Mouse (Mus musculus): ENCODE results near the gene Rassf1. TPM values are rescaled to one million over a fixed set of nuclear protein-coding genes. Genes with fewer than 3 reads are reported as not detected.
A peak's percentile ranks its signal among the peaks of the same experiment; 100 is the strongest.

The Rassf1 gene
- polyA plus RNA-seq, 1 experiment from 2014 or later, result 34.7 TPM

DNA sequence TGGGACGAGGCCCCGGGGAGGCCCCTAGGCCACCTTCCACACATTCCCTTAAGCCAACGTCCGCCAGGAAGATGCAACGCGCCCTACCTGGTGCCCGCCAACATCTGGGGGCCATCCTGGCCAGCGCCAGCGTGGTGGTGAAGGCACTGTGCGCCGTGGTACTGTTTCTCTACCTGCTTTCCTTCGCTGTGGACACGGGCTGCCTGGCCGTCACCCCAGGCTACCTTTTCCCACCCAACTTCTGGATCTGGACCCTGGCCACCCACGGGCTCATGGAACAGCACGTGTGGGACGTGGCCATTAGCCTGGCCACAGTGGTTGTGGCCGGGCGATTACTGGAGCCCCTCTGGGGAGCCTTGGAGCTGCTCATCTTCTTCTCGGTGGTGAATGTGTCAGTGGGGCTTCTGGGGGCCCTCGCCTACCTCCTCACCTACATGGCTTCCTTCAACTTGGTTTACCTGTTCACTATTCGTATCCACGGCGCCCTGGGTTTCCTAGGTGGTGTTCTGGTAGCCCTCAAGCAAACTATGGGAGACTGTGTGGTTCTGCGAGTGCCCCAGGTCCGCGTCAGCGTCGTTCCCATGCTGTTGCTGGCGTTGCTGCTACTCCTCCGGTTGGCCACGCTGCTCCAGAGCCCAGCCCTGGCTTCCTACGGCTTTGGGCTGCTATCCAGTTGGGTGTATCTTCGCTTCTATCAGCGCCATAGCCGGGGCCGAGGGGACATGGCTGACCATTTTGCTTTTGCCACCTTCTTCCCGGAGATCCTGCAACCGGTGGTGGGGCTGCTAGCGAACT is 16.8 kb upstream of the Rassf1 start:
- H3K4me1 ChIP-seq (ENCODE audit: control insufficient read depth, insufficient read depth, low read length), result peaks cover 22% of the 10 kb centered on the region
- ATAC-seq, result peak; percentile 18
- H3K4me3 ChIP-seq (ENCODE audit: low read depth, low read length), result peak overlapping the region; percentile 97
- under 1% methylated on average over 40 of the region's 40 CpGs for WGBS
- DNase-seq (ENCODE audit: low spot score), result no peak
- H3K9me3 ChIP-seq (replicated peaks; ENCODE audit: control insufficient read depth, low read length), result no peaks in the 10 kb centered on the region
- H3K27me3 ChIP-seq (replicated peaks; ENCODE audit: control insufficient read depth, insufficient read depth, low read length), result no peaks in the 10 kb centered on the region
- H3K9ac ChIP-seq (ENCODE audit: low read length), result peak overlapping the region; percentile 88
- peaks cover 31% of the 10 kb centered on the region for H3K36me3 ChIP-seq (ENCODE audit: control insufficient read depth, insufficient read depth, low read length)
- peak overlapping the region; percentile 100 for H3K4me2 ChIP-seq (ENCODE audit: low read length)
- H3K27ac ChIP-seq (ENCODE audit: low read depth, low read length), result 0 out of 2 replicates have a peak overlapping the region, but pooled peaks have one; percentile 58

DNA sequence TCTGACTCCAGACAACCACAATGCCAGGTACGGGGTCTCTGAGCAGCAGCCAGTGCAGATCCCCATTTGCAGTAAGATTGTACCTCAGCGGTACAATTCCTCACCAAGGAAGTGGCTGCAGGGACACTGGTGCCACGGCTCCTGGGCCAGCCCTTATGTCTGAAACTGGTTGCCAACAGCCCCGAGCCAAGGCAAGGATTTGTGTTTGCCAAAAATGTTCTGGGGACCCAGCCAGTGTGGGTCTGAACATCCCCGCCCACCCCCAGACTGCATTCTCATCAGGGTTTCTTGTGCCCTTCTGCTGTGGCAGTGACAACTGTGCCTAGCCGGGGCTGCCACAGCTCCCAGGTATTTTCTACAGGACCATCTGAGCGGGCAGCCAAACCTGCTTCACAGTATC is 13.1 kb upstream of the Rassf1 start:
- no peaks in the 10 kb centered on the region for H3K9me3 ChIP-seq (replicated peaks; ENCODE audit: control insufficient read depth, low read length)
- 90% methylated on average over 7 of the region's 7 CpGs for WGBS
- H3K4me2 ChIP-seq (ENCODE audit: low read length), result no peak overlapping the region
- H3K9ac ChIP-seq (ENCODE audit: low read length), result no peak overlapping the region
- no peaks in the 10 kb centered on the region for H3K27me3 ChIP-seq (replicated peaks; ENCODE audit: control insufficient read depth, insufficient read depth, low read length)
- H3K4me1 ChIP-seq (ENCODE audit: control insufficient read depth, insufficient read depth, low read length), result peaks cover 35% of the 10 kb centered on the region
- no peak overlapping the region for H3K4me3 ChIP-seq (ENCODE audit: low read depth, low read length)
- no peak overlapping the region for H3K27ac ChIP-seq (ENCODE audit: low read depth, low read length)
- DNase-seq (ENCODE audit: low spot score), result no peak
- peaks cover 40% of the 10 kb centered on the region for H3K36me3 ChIP-seq (ENCODE audit: control insufficient read depth, insufficient read depth, low read length)
- no peak for ATAC-seq

DNA sequence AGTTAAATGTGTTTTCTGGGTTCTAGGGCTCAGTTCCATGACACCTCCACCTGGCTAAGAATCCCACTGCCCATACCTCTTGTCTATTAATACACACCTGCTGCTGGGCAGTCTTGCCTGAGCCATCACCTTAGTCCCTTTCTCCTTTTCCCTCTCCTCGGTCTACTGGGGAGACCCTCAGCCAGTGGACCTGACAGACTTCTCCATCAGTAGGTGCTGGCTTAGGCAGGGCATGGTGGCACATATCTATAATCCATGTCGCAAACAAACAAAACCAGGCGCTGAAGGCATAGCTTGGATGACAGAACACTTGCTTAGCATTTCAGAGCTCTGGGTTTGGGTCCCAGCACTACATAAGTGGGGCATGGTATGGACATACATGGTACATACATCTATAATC is 12.6 kb upstream of the Rassf1 start:
- no peak for DNase-seq (ENCODE audit: low spot score)
- no peak overlapping the region for H3K4me2 ChIP-seq (ENCODE audit: low read length)
- H3K4me3 ChIP-seq (ENCODE audit: low read depth, low read length), result no peak overlapping the region
- ATAC-seq, result no peak
- H3K4me1 ChIP-seq (ENCODE audit: control insufficient read depth, insufficient read depth, low read length), result peaks cover 35% of the 10 kb centered on the region
- no peaks in the 10 kb centered on the region for H3K27me3 ChIP-seq (replicated peaks; ENCODE audit: control insufficient read depth, insufficient read depth, low read length)
- H3K9ac ChIP-seq (ENCODE audit: low read length), result no peak overlapping the region
- H3K36me3 ChIP-seq (ENCODE audit: control insufficient read depth, insufficient read depth, low read length), result peaks cover 40% of the 10 kb centered on the region
- H3K27ac ChIP-seq (ENCODE audit: low read depth, low read length), result no peak overlapping the region
- 90% methylated on average over 3 of the region's 3 CpGs for WGBS
- no peaks in the 10 kb centered on the region for H3K9me3 ChIP-seq (replicated peaks; ENCODE audit: control insufficient read depth, low read length)

DNA sequence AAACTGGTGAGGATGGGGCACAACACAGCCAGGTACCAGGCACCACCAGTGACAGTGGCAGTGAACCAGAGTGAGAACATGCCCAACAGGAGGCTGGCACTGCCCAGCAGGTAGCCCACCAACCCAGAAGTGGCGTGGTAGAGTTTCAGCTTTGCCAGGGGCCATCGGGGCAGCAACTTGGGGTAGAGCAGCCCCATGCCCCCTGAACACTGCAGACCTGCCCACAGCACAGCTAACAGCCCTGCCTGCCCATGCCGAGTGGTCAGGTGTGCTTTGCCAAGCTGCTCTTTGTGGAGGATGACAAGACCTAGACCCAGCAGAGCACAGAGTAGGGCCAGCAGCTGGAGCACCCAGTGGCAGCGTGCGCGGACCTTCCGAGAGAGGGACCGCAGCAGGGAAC is 11.4 kb upstream of the Rassf1 start:
- H3K9ac ChIP-seq (ENCODE audit: low read length), result no peak overlapping the region
- ATAC-seq, result no peak
- no peak overlapping the region for H3K4me2 ChIP-seq (ENCODE audit: low read length)
- no peaks in the 10 kb centered on the region for H3K9me3 ChIP-seq (replicated peaks; ENCODE audit: control insufficient read depth, low read length)
- DNase-seq (ENCODE audit: low spot score), result no peak
- WGBS, result 96% methylated on average over 8 of the region's 8 CpGs
- H3K4me1 ChIP-seq (ENCODE audit: control insufficient read depth, insufficient read depth, low read length), result peaks cover 35% of the 10 kb centered on the region
- no peak overlapping the region for H3K4me3 ChIP-seq (ENCODE audit: low read depth, low read length)
- peaks cover 52% of the 10 kb centered on the region for H3K36me3 ChIP-seq (ENCODE audit: control insufficient read depth, insufficient read depth, low read length)
- no peak overlapping the region for H3K27ac ChIP-seq (ENCODE audit: low read depth, low read length)
- H3K27me3 ChIP-seq (replicated peaks; ENCODE audit: control insufficient read depth, insufficient read depth, low read length), result no peaks in the 10 kb centered on the region

DNA sequence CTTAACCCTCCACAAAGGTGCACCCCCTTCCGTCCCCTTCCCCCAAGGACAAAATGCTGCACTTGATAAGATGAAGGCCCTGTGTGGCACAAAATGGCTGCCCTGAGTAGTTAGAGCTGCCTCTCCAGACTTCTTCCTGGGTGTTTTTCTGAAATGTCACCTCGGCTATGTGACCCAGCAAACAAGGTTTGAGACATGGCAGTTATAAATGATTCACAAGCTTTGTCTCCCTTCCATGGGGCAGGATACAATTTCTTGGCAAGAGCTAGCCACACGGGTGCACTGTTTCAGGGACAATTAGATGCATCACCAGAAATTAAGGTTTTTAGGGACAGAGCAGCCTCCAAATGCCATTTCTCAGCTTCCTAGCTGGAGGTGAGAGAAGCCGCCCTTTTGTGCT is 10.9 kb upstream of the Rassf1 start:
- DNase-seq (ENCODE audit: low spot score), result no peak
- Histone ChIP-seq H3K4me1 (ENCODE audit: control insufficient read depth, insufficient read depth, low read length) (peaks cover 32% of the 10 kb centered on the region), H3K4me3 (ENCODE audit: low read depth, low read length) (0 out of 2 replicates have a peak overlapping the region, but pooled peaks have one; percentile 62), H3K27me3 (replicated peaks; ENCODE audit: control insufficient read depth, insufficient read depth, low read length) (no peaks in the 10 kb centered on the region), H3K9ac (ENCODE audit: low read length) (no peak overlapping the region), H3K9me3 (replicated peaks; ENCODE audit: control insufficient read depth, low read length) (no peaks in the 10 kb centered on the region), H3K4me2 (ENCODE audit: low read length) (0 out of 2 replicates have a peak overlapping the region, but pooled peaks have one; percentile 95), H3K27ac (ENCODE audit: low read depth, low read length) (no peak overlapping the region), H3K36me3 (ENCODE audit: control insufficient read depth, insufficient read depth, low read length) (peaks cover 52% of the 10 kb centered on the region)
- no peak for ATAC-seq
- 87% methylated on average over 4 of the region's 4 CpGs for WGBS

DNA sequence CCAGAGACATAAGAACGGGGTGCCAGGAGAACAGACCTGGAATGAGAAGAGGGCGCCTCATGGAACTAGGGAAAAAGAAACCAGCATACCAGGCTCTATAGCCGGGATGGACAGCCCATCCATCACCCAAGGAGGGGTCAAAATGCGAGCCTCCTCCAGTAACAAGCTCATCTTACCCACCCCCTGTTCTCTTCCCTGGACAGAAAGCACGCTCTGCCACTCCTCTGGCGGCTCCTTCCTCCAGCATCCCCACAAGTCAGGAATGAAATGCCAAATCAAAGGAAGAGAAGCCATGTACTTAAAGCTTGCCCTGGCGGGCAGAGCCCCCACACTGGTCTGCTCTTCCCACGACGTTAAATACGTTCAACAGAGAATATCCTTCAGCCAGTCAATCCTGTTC is 10.3 kb upstream of the Rassf1 start:
- no peak overlapping the region for H3K27ac ChIP-seq (ENCODE audit: low read depth, low read length)
- no peaks in the 10 kb centered on the region for H3K27me3 ChIP-seq (replicated peaks; ENCODE audit: control insufficient read depth, insufficient read depth, low read length)
- H3K9me3 ChIP-seq (replicated peaks; ENCODE audit: control insufficient read depth, low read length), result no peaks in the 10 kb centered on the region
- WGBS, result 44% methylated on average over 10 of the region's 10 CpGs
- H3K4me2 ChIP-seq (ENCODE audit: low read length), result peak overlapping the region; percentile 95
- ATAC-seq (no peak), DNase-seq (ENCODE audit: low spot score) (no peak)
- H3K4me3 ChIP-seq (ENCODE audit: low read depth, low read length), result peak overlapping the region; percentile 62
- H3K36me3 ChIP-seq (ENCODE audit: control insufficient read depth, insufficient read depth, low read length), result peaks cover 52% of the 10 kb centered on the region
- H3K4me1 ChIP-seq (ENCODE audit: control insufficient read depth, insufficient read depth, low read length), result peaks cover 26% of the 10 kb centered on the region
- H3K9ac ChIP-seq (ENCODE audit: low read length), result peak overlapping the region; percentile 69

DNA sequence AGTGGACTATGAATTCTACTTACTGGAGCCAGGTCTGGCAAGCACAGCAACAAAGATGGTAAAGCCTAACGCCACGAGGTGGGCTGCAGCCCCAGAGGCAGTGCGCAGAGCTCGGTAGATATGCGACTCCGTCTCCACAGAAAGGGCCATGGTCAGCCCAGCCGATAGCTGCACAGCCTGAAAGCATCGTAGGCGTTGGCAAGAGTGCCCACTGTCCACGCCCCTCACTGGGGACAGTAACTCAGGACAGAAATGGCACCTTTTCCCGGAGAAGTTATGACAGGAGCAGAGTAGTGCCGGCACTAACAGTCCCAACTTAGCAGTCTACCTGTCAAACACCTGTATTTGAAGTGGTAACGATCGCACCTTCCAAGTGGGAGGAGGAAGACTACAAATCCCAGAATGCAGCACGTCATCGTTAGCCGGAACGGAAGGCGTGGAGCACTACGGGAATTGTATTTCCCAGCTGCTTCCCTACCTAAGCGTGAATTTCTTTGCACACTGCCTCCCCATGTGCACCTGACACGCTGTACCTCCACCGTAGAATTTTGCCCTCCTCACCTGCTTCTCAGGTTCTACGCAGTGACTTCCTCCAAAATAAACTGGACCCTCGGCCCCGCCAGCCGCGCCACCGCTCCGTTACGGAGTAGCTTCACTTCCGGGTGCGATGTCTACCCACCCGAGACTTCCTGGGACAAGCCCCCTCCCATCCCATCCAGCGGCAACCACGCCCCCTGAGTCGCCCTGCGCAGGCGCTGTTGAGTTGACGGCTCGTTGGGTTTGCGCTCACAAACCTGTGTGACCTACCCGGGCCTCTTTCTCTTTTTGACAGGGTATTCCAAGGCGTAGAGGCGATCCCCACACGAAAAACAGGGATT is 9.6 kb upstream of the Rassf1 start, which contains the start of the genes Cyb561d2 and Nprl2:
TSS of gene Cyb561d2 (minus strand) at position 720 of the 878 bp plus-strand sequence.
TSS of gene Nprl2 (plus strand) at position 753 of the 878 bp plus-strand sequence.
- Histone ChIP-seq H3K4me3 (ENCODE audit: low read depth, low read length) (peak within 1 kb of the TSS; percentile 62), H3K27me3 (replicated peaks; ENCODE audit: control insufficient read depth, insufficient read depth, low read length) (no peaks in the 10 kb centered on the region), H3K9me3 (replicated peaks; ENCODE audit: control insufficient read depth, low read length) (no peaks in the 10 kb centered on the region), H3K4me2 (ENCODE audit: low read length) (peak within 1 kb of the TSS; percentile 95), H3K4me1 (ENCODE audit: control insufficient read depth, insufficient read depth, low read length) (peaks cover 22% of the 10 kb centered on the region), H3K36me3 (ENCODE audit: control insufficient read depth, insufficient read depth, low read length) (peaks cover 50% of the 10 kb centered on the region), H3K27ac (ENCODE audit: low read depth, low read length) (peak within 1 kb of the TSS; percentile 27; the same call in 1 of the 2 replicates), H3K9ac (ENCODE audit: low read length) (peak within 1 kb of the TSS; percentile 69)
- peak; percentile 97 for DNase-seq (ENCODE audit: low spot score)
- WGBS, result under 1% methylated on average over 46 of the region's 46 CpGs
- peak; percentile 91 for ATAC-seq

DNA sequence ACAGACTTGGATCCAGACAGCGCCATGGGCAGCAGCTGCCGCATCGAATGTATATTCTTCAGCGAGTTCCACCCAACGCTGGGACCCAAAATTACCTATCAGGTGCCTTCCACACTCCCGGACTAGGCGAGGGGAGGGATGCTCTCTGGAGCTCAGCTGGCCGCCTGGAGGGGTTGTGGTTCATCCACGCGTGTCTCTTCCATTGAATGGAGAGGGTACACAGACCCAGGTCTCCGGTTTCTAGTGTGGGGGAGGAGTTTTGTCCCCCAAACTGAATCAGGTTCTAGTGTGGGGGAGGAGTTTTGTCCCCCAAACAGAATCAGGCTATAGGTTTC is 9.0 kb upstream of the Rassf1 start:
- Histone ChIP-seq H3K36me3 (ENCODE audit: control insufficient read depth, insufficient read depth, low read length) (peaks cover 44% of the 10 kb centered on the region), H3K4me3 (ENCODE audit: low read depth, low read length) (peak overlapping the region; percentile 62), H3K9me3 (replicated peaks; ENCODE audit: control insufficient read depth, low read length) (no peaks in the 10 kb centered on the region), H3K27me3 (replicated peaks; ENCODE audit: control insufficient read depth, insufficient read depth, low read length) (no peaks in the 10 kb centered on the region), H3K4me2 (ENCODE audit: low read length) (peak overlapping the region; percentile 95), H3K9ac (ENCODE audit: low read length) (peak overlapping the region; percentile 69), H3K27ac (ENCODE audit: low read depth, low read length) (peak overlapping the region; percentile 3; the same call in 1 of the 2 replicates), H3K4me1 (ENCODE audit: control insufficient read depth, insufficient read depth, low read length) (peaks cover 22% of the 10 kb centered on the region)
- 1% methylated on average over 11 of the region's 11 CpGs for WGBS
- DNase-seq (ENCODE audit: low spot score) (no peak), ATAC-seq (peak; percentile 13; the same call in 1 of the 2 replicates)

Data from forebrain, embryonic 14.5 days (tissue).